18 mouse cellular contexts compared by ENCODE assay signal in the genomic region with DNA sequence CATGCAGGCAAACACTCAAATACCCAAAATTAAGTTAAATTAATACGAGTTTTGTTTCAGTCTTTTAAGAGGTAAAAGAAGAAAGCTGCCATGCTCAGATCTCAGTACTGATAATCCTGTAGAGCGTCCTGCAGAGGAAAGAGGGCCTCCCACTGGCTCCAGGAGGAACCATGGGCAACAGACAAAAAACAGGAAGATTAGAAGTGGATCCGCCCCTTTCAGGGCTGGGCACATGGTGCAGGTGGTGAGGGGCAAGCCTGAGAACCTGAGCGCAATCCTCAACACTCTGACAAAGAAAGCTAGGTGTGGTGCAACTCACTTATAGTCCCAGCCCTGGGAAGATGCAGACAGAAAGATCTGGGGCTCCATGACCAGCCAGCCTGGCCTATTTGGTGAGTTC. TPM values are rescaled to one million over a fixed set of nuclear protein-coding genes. Genes with fewer than 3 reads are reported as not detected.
"Had no signal": no experiment of that assay in that cellular context is flagged by ENCODE, and none has a peak within 500 bp of the region (broad histone marks: within the 10 kb centered on the region; RNA-seq: fewer than 3 reads in every experiment).

No protein-coding gene starts in this region.

- H3K4me1 ChIP-seq: stomach, embryonic 15.5 days had no signal

- H3K4me3 ChIP-seq: neural tube, embryonic 13.5 days; neural tube, embryonic 15.5 days; stomach, embryonic 15.5 days had no signal

- H3K9ac ChIP-seq: neural tube, embryonic 13.5 days; neural tube, embryonic 15.5 days; stomach, embryonic 15.5 days had no signal

- H3K4me2 ChIP-seq: neural tube, embryonic 13.5 days; neural tube, embryonic 15.5 days; stomach, embryonic 15.5 days had no signal

- DNase-seq: retina, postnatal 1 day; right cerebral cortex, adult 18-20 months; right cerebral cortex, postnatal 14 days; right cerebral cortex, postnatal 25 days; right cerebral cortex, postnatal 4 days; spleen, adult 18-20 months; thymus, adult 18-20 months; thymus, adult 2 months; thymus, postnatal 14 days; thymus, postnatal 25 days; thymus, postnatal 36 days; thymus, postnatal 4 days had no signal

- H3K9me3 ChIP-seq: neural tube, embryonic 13.5 days; neural tube, embryonic 15.5 days; stomach, embryonic 15.5 days had no signal

- H3K36me3 ChIP-seq: neural tube, embryonic 13.5 days; neural tube, embryonic 15.5 days; stomach, embryonic 15.5 days had no signal

- H3K27ac ChIP-seq: neural tube, embryonic 13.5 days; neural tube, embryonic 15.5 days; stomach, embryonic 15.5 days; stomach, postnatal 0 days had no signal

- H3K27me3 ChIP-seq: neural tube, embryonic 13.5 days; neural tube, embryonic 15.5 days; stomach, embryonic 15.5 days had no signal

RNA-seq across cellular contexts. Expression of gene Elfn2, which starts 13.3 kb away (rescaled TPM):
- total RNA-seq: neutrophil, adult 5-6 weeks had no signal
- polyA plus RNA-seq: stomach, embryonic 14.5 days had no signal
